Mouse (Mus musculus) brain, embryonic 18.5 days (tissue): ENCODE measurements around the gene Cwc27.

Experiments used
- DNase-seq: peaks from one replicate; pipeline ENCODE4 v3.0.0-alpha.2; 2012; ENCODE audit warnings: low read depth, low spot score

The Cwc27 gene

GRCm38 (mm10) chr13:104611296-104611695 lies 205.6 kb downstream of the Cwc27 start:
- no peak for DNase-seq

- DNase-seq: no peak
Observed at GRCm38 (mm10) chr13:104610210-104611111, 206.5 kb downstream of the Cwc27 start.

- no peak for DNase-seq
Observed at GRCm38 (mm10) chr13:104608516-104608915, 208.4 kb downstream of the Cwc27 start.

GRCm38 (mm10) chr13:104606786-104607580 lies 210.0 kb downstream of the Cwc27 start:
- DNase-seq: no peak

GRCm38 (mm10) chr13:104605111-104605510 lies 211.8 kb downstream of the Cwc27 start:
- DNase-seq: no peak

- DNase-seq: no peak
Observed at GRCm38 (mm10) chr13:104602197-104602596, 214.7 kb downstream of the Cwc27 start.

GRCm38 (mm10) chr13:104601783-104602182 lies 215.2 kb downstream of the Cwc27 start:
- peak; percentile 28 for DNase-seq

- DNase-seq: no peak
Observed at GRCm38 (mm10) chr13:104596199-104596598, 220.7 kb downstream of the Cwc27 start.

- no peak for DNase-seq
Observed at GRCm38 (mm10) chr13:104594820-104595351, 222.1 kb downstream of the Cwc27 start.

GRCm38 (mm10) chr13:104590931-104591330 lies 226.0 kb downstream of the Cwc27 start:
- no peak for DNase-seq

- DNase-seq: no peak
Observed at GRCm38 (mm10) chr13:104590097-104590607, 226.8 kb downstream of the Cwc27 start.

GRCm38 (mm10) chr13:104588383-104588782 lies 228.6 kb downstream of the Cwc27 start:
- DNase-seq: no peak
